Mouse (Mus musculus) neural tube, embryonic 11.5 days (tissue): ENCODE measurements at regions not wholly inside any gene's neighbourhood (a gene's known extent, or its start where the extent isn't known, plus 50 kb on each side); places are given as distances from the start of the nearest gene placed in this dataset.

ENCODE experiments used
- ATAC-seq: fragments of 200-750 bp; cut with Nextera tagmentation; 2 replicates; pipeline ENCODE4 v1.8.0; 2017; ENCODE audit warnings: moderate number of reproducible peaks, mild to moderate bottlenecking, moderate TSS enrichment, moderate library complexity; ENCODE audit not compliant: insufficient read depth, low FRiP score, low TSS enrichment
- DNase-seq: peaks from one replicate; pipeline ENCODE4 v3.0.0-alpha.2; 2015; ENCODE audit warnings: low spot score
- H3K27ac ChIP-seq: fragments of 300-500 bp; sonication (generic); 2 replicates; pipeline ENCODE4 v1.5.1; 2014; ENCODE audit warnings: low read depth, mild to moderate bottlenecking, low read length
- H3K27me3 ChIP-seq: fragments of 300-500 bp; sonication (generic); 2 replicates; pipeline ENCODE4 v1.6.1; 2014; ENCODE audit warnings: mild to moderate bottlenecking, low read length, mixed read lengths; ENCODE audit not compliant: control insufficient read depth, insufficient read depth
- H3K36me3 ChIP-seq: fragments of 300-500 bp; sonication (generic); 2 replicates; pipeline ENCODE4 v1.6.1; 2014; ENCODE audit warnings: mild to moderate bottlenecking, low read length, moderate library complexity, mixed read lengths; ENCODE audit not compliant: control insufficient read depth, insufficient read depth
- H3K4me1 ChIP-seq: fragments of 300-500 bp; sonication (generic); 2 replicates; pipeline ENCODE4 v1.6.1; 2014; ENCODE audit warnings: low read length, mixed read lengths; ENCODE audit not compliant: control insufficient read depth, insufficient read depth
- H3K4me2 ChIP-seq: fragments of 300-500 bp; sonication (generic); 2 replicates; pipeline ENCODE4 v1.6.1; 2014; ENCODE audit warnings: low read depth, mild to moderate bottlenecking, moderate library complexity
- H3K4me3 ChIP-seq: fragments of 300-500 bp; sonication (generic); 2 replicates; pipeline ENCODE4 v1.5.1; 2014; ENCODE audit warnings: low read depth, low read length
- H3K9ac ChIP-seq: fragments of 300-500 bp; sonication (generic); 2 replicates; pipeline ENCODE4 v1.6.1; 2014; ENCODE audit warnings: mild to moderate bottlenecking, low read length
- H3K9me3 ChIP-seq: fragments of 300-500 bp; sonication (generic); 2 replicates; pipeline ENCODE4 v1.6.1; 2016; ENCODE audit warnings: low read length; ENCODE audit not compliant: control insufficient read depth
- WGBS: fragments of 180-500 bp; shearing (Covaris S2); extraction: QIAGEN DNeasy Blood & Tissue Kit; methylation state at CpG from one replicate; pipeline ENCODE4 v1.1.7; 2014; 5-methylcytosine and 5-hydroxymethylcytosine counted together

DNA sequence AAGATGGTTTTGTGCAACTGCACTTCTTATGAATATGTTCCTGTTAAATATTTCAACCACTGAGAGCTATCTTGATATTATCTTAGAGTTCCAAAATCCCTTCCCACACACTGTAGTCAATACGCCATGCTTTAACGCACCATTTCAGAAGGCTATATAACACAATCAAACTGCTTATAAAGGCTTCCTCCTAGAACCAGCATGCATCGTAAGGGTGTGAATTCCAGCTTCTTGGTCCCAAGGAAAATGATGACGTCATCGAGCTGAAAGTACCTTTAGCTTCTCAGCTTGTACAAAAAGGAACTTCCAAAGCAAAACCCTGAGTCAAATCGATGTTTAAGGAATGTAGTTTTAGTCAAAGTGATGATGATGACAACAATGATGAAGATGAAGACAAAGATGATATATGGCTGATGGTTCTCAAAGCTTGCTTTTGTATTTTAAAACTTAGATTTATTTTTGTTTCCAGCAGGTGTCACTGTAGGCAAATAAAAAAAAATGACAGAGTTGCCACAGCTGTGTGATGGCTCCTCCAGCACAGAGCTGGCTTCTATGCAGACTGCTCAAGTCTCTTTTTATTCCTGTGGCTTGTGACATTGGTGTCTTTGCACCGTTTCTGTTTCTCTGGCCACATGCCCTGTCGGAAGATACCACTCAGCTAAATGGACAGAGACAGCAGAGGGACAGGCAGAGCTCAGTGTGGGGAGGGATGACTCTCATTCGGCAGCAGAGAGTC is 150.6 kb upstream of the Dnajc19 start:
- ATAC-seq: peak; percentile 35; the same call in 1 of the 2 replicates
- Histone ChIP-seq H3K4me3 (no peak overlapping the region), H3K27ac (no peak overlapping the region), H3K4me1 (no peaks in the 10 kb centered on the region), H3K36me3 (no peaks in the 10 kb centered on the region), H3K9ac (no peak overlapping the region), H3K4me2 (no peak overlapping the region), H3K9me3 (no peaks in the 10 kb centered on the region), H3K27me3 (no peaks in the 10 kb centered on the region)
- 71% methylated on average over 9 of the region's 9 CpGs for WGBS
- DNase-seq: peak; percentile 48

DNA sequence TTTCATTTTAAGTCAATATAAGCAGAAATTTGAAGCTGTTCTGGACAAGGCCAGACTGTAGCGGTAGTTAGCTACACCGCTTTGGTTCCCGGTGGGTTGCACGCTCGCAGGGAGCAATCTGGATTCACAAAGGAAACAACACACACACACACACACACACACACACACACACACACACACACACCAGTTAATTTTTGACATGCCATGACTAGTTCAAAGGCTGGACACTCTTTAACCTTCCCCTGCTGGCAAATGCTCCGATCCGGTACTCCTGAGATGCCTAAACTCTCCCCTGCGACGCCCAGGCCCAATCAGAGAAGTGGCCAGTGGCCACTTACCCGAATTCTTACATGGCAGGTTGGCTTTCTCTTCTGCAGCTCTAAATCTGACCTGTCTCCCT is 141.2 kb upstream of the Dnajc19 start:
- H3K27ac ChIP-seq: no peak overlapping the region
- no peak overlapping the region for H3K4me3 ChIP-seq
- WGBS: 89% methylated on average over 10 of the region's 10 CpGs
- DNase-seq (no peak), ATAC-seq (no peak)
- no peaks in the 10 kb centered on the region for H3K4me1 ChIP-seq
- H3K9me3 ChIP-seq: no peaks in the 10 kb centered on the region
- no peak overlapping the region for H3K9ac ChIP-seq
- no peaks in the 10 kb centered on the region for H3K27me3 ChIP-seq
- no peak overlapping the region for H3K4me2 ChIP-seq
- no peaks in the 10 kb centered on the region for H3K36me3 ChIP-seq

DNA sequence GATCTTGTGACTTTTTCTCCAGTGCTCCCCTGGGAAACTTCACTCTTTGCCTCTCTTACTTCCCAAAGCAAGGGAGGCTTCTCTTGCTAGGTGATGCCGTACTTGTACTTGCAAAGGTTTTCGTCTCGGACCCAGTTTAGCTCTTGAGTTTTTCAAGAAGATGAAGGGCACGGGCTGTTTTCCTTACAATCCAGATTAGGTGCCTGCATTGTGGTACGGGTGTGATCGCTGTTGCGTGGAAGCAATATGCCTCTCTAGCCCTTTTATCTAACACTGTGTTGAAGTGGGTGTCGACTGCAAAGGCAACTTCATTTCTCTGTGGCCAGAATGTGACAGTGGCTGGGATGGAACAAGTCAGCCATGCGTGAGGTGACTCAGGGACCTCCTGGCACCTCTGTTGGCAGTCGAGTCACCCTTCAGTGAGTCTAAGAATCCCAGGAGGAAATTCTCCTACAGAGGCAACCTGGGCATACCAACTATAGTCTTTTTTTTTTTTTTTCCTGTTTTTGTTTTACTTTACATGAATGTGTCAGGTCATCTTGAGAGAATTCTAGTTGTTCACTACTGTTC is 138.7 kb upstream of the Dnajc19 start:
- DNase-seq (no peak), ATAC-seq (no peak)
- Histone ChIP-seq H3K4me2 (no peak overlapping the region), H3K27ac (no peak overlapping the region), H3K36me3 (no peaks in the 10 kb centered on the region), H3K4me3 (no peak overlapping the region), H3K27me3 (no peaks in the 10 kb centered on the region), H3K4me1 (no peaks in the 10 kb centered on the region), H3K9ac (no peak overlapping the region), H3K9me3 (no peaks in the 10 kb centered on the region)
- WGBS: 85% methylated on average over 10 of the region's 10 CpGs

DNA sequence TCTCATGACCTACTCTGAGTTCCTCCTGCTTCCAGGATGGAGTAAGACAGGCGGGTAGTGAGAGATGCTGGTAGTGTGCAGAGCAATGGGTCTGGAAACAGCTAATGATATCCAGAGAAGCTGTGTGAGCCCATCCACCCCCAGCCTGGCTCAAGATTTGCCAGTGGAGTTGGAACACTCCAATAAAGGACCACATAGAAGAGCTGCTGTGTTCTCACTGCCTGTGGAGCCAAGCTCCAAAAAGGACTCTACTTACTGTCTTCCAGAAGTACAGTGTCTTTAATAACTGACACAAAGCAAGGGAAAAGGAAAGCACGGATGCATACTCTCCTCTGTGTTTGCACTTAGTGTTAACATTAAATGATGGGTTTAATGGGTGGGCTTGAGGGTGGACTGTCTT is 138.0 kb upstream of the Dnajc19 start:
- Histone ChIP-seq H3K27me3 (no peaks in the 10 kb centered on the region), H3K9ac (no peak overlapping the region), H3K36me3 (no peaks in the 10 kb centered on the region), H3K27ac (no peak overlapping the region), H3K9me3 (no peaks in the 10 kb centered on the region), H3K4me2 (no peak overlapping the region), H3K4me3 (no peak overlapping the region), H3K4me1 (no peaks in the 10 kb centered on the region)
- 89% methylated on average over 2 of the region's 2 CpGs for WGBS
- DNase-seq (no peak), ATAC-seq (no peak)

DNA sequence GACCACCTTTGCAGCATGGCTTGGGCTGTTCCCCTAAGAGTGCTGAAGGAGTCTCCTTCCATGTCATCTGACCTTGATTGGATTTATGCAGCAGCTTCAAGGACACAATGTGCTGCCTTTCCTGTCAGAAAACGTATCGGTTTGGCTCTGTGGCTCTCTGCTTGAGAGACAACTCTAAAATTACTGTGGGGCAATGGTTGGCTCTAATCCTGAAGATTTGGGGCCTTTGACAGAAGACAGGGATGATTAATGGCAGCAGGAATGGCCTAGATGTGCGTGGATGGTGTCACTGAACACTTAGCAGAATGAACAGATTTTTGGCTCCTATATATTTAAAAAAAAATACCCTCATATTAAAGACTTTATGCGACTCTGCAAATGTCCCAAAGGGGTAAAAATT is 136.8 kb upstream of the Dnajc19 start:
- Histone ChIP-seq H3K4me1 (no peaks in the 10 kb centered on the region), H3K9ac (no peak overlapping the region), H3K27me3 (no peaks in the 10 kb centered on the region), H3K9me3 (no peaks in the 10 kb centered on the region), H3K27ac (no peak overlapping the region), H3K4me3 (no peak overlapping the region), H3K36me3 (no peaks in the 10 kb centered on the region), H3K4me2 (no peak overlapping the region)
- 79% methylated on average over 4 of the region's 4 CpGs for WGBS
- ATAC-seq (no peak), DNase-seq (no peak)

DNA sequence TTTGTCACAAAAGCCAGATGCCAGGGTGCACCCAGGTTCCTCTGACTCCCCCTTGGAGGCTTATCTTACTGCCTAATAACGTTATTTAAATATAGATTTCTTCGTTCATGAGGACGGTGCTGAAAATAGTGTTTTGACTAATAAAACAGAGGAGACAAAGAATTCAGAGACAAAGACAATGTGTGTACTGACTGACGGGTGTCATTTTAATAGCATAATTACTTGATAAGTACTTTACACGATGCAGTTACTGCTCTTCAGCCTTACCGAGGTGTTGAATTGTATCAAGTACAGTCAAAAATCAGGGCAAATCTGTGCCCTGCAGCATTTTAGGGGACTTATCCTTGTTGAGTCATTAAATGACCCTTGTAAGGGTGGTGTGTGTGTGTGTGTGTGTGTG is 133.1 kb upstream of the Dnajc19 start:
- DNase-seq: no peak
- WGBS: 87% methylated on average over 6 of the region's 6 CpGs

DNA sequence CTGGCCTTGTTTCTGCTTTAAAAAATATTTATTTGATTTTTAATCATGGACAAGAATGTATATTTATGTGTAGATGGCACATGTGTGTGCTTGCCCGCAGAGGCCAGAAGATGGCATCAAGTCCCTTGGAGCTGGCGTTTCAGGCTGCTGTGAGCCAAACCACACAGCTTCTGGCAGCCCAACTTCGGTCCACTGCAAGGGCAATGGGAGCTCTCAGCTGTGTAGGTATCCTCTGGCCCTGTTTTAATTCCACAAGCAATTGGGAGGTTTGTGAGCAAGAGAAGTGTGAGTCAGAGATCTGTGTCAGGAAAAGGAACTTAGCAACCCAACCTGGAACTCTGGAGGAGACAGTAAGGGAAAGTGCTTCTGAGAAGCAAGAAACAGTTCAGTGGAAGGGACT is 125.3 kb upstream of the Dnajc19 start:
- Histone ChIP-seq H3K4me2 (no peak overlapping the region), H3K9me3 (no peaks in the 10 kb centered on the region), H3K27me3 (no peaks in the 10 kb centered on the region), H3K9ac (no peak overlapping the region), H3K27ac (no peak overlapping the region), H3K4me1 (no peaks in the 10 kb centered on the region), H3K4me3 (no peak overlapping the region), H3K36me3 (no peaks in the 10 kb centered on the region)
- ATAC-seq (no peak), DNase-seq (no peak)
- 88% methylated on average over 3 of the region's 3 CpGs for WGBS

More for the DNA sequence above, 133.1 kb upstream of the Dnajc19 start:
- Histone ChIP-seq H3K4me3 (no peak overlapping the region), H3K4me2 (no peak overlapping the region), H3K9me3 (no peaks in the 10 kb centered on the region), H3K36me3 (no peaks in the 10 kb centered on the region), H3K27ac (no peak overlapping the region), H3K9ac (no peak overlapping the region), H3K4me1 (no peaks in the 10 kb centered on the region), H3K27me3 (no peaks in the 10 kb centered on the region)
- ATAC-seq: no peak

DNA sequence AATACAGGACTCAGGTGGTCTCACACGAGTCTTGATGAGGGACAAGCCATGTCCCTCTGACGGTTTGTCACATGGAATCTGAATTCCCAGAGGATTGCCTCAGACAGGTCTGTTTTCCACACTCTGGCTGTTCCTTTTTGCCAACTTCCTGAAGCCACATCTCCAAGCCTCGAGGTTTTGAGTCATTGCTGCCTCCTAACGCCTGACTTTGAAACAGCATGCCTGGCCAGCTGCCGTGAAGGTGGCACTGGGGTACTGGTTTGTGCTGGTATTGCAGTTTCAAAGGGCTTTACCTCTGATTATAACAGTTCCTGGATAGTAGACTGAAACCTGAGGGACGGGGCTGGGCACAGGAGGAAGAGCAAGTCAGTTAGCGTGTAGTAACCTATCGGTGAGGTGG is 117.1 kb upstream of the Dnajc19 start:
- DNase-seq: peak; percentile 56
- Histone ChIP-seq H3K4me3 (no peak overlapping the region), H3K4me2 (peak overlapping the region; percentile 29; the same call in 1 of the 2 replicates), H3K9ac (no peak overlapping the region), H3K27ac (no peak overlapping the region), H3K4me1 (peaks cover 7% of the 10 kb centered on the region; the same call in 1 of the 2 replicates), H3K9me3 (no peaks in the 10 kb centered on the region), H3K27me3 (no peaks in the 10 kb centered on the region), H3K36me3 (no peaks in the 10 kb centered on the region)
- ATAC-seq: peak; percentile 20; the same call in 1 of the 2 replicates
- 31% methylated on average over 8 of the region's 8 CpGs for WGBS

DNA sequence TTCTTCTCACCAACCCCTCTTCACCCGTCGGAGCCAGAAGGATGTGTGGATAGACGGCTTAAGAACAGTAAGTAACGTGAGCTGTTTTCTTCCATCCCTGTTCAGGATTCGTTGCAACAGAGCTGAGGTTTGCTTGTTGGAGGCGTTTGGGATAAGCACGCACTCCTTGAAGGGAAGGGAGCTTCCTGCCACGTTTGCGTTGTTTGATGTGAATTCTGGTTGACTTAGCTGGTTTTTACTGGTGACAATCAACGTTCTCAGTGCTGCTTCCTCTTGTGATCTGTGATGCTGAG is 116.0 kb upstream of the Dnajc19 start:
- Histone ChIP-seq H3K9me3 (no peaks in the 10 kb centered on the region), H3K27ac (peak overlapping the region; percentile 31), H3K4me1 (peaks cover 7% of the 10 kb centered on the region; the same call in 1 of the 2 replicates), H3K36me3 (no peaks in the 10 kb centered on the region), H3K4me2 (peak overlapping the region; percentile 40), H3K9ac (peak overlapping the region; percentile 51), H3K4me3 (peak overlapping the region; percentile 24), H3K27me3 (no peaks in the 10 kb centered on the region)
- DNase-seq: no peak
- 14% methylated on average over 10 of the region's 10 CpGs for WGBS
- ATAC-seq: no peak
